Mouse (Mus musculus): Measurements from ENCODE around the gene Gzmc. TPM values are rescaled to one million over a fixed set of nuclear protein-coding genes. Genes with fewer than 3 reads are reported as not detected.
A peak's percentile ranks its signal among the peaks of the same experiment; 100 is the strongest.

Gene Gzmc
- polyA plus RNA-seq, 2 experiments = not detected

- Histone ChIP-seq H3K4me2 (ENCODE audit: low read depth) (no peak overlapping the region), H3K4me1 (replicated peaks; ENCODE audit: control insufficient read depth in 2 of 2, insufficient read depth in 2 of 2, low read length in 1 of 2) (no peaks in the 10 kb centered on the region), H3K36me3 (replicated peaks; ENCODE audit: control insufficient read depth, insufficient read depth, low read depth) (no peaks in the 10 kb centered on the region), H3K27ac (no peak overlapping the region), H3K9me3 (ENCODE audit: control insufficient read depth, low read length) (no peaks in the 10 kb centered on the region), H3K4me3 (ENCODE audit: insufficient read depth in 1 of 2, low read depth in 2 of 2, low read length in 2 of 2) (no peak overlapping the region), H3K27me3 (ENCODE audit: control insufficient read depth, insufficient read depth, low read length) (no peaks in the 10 kb centered on the region), H3K9ac (replicated peaks) (no peak overlapping the region)
- WGBS (ENCODE audit: insufficient replicate concordance) = 8% methylated on average over 2 of the region's 2 CpGs
- TF ChIP-seq CTCF (IDR thresholded peaks at IDR 0.05; ENCODE audit: low read depth) = peak; percentile 93
- TF ChIP-seq EP300 (IDR thresholded peaks at IDR 0.05; ENCODE audit: low read depth) = no peak
- ATAC-seq (ENCODE audit: insufficient read depth) = no peak
- peak; percentile 6 to 10 (median 10) for DNase-seq (ENCODE audit: low read depth in 3 of 3, low spot score in 3 of 3)
Observed at GRCm38 (mm10) chr14:56203975-56204374, 30.5 kb downstream of the Gzmc start.

GRCm38 (mm10) chr14:56186946-56187345, 47.5 kb downstream of the Gzmc start:
- H3K27me3 ChIP-seq (ENCODE audit: control insufficient read depth, insufficient read depth, low read length) = no peaks in the 10 kb centered on the region
- no peak overlapping the region for H3K4me3 ChIP-seq (ENCODE audit: insufficient read depth in 1 of 2, low read depth in 2 of 2, low read length in 2 of 2)
- no peak for TF ChIP-seq EP300 (IDR thresholded peaks at IDR 0.05; ENCODE audit: low read depth)
- TF ChIP-seq CTCF (IDR thresholded peaks at IDR 0.05; ENCODE audit: low read depth) = peak; percentile 44
- no peaks in the 10 kb centered on the region for H3K36me3 ChIP-seq (replicated peaks; ENCODE audit: control insufficient read depth, insufficient read depth, low read depth)
- no peak overlapping the region for H3K9ac ChIP-seq (replicated peaks)
- no peak for DNase-seq (ENCODE audit: low read depth in 3 of 3, low spot score in 3 of 3)
- no peak overlapping the region for H3K27ac ChIP-seq
- H3K9me3 ChIP-seq (ENCODE audit: control insufficient read depth, low read length) = no peaks in the 10 kb centered on the region
- WGBS (ENCODE audit: insufficient replicate concordance) = 27% methylated on average over 6 of the region's 6 CpGs
- no peaks in the 10 kb centered on the region for H3K4me1 ChIP-seq (replicated peaks; ENCODE audit: control insufficient read depth in 2 of 2, insufficient read depth in 2 of 2, low read length in 1 of 2)
- ATAC-seq (ENCODE audit: insufficient read depth) = no peak
- no peak overlapping the region for H3K4me2 ChIP-seq (ENCODE audit: low read depth)

GRCm38 (mm10) chr14:56186521-56186920, 47.9 kb downstream of the Gzmc start:
- no peak overlapping the region for H3K9ac ChIP-seq (replicated peaks)
- 54% methylated on average over 5 of the region's 5 CpGs for WGBS (ENCODE audit: insufficient replicate concordance)
- no peaks in the 10 kb centered on the region for H3K9me3 ChIP-seq (ENCODE audit: control insufficient read depth, low read length)
- no peak for ATAC-seq (ENCODE audit: insufficient read depth)
- no peak overlapping the region for H3K4me3 ChIP-seq (ENCODE audit: insufficient read depth in 1 of 2, low read depth in 2 of 2, low read length in 2 of 2)
- H3K27ac ChIP-seq = no peak overlapping the region
- H3K4me2 ChIP-seq (ENCODE audit: low read depth) = no peak overlapping the region
- H3K4me1 ChIP-seq (replicated peaks; ENCODE audit: control insufficient read depth in 2 of 2, insufficient read depth in 2 of 2, low read length in 1 of 2) = no peaks in the 10 kb centered on the region
- TF ChIP-seq EP300 (IDR thresholded peaks at IDR 0.05; ENCODE audit: low read depth) = no peak
- TF ChIP-seq CTCF (IDR thresholded peaks at IDR 0.05; ENCODE audit: low read depth) = no peak
- no peaks in the 10 kb centered on the region for H3K36me3 ChIP-seq (replicated peaks; ENCODE audit: control insufficient read depth, insufficient read depth, low read depth)
- no peak for DNase-seq (ENCODE audit: low read depth in 3 of 3, low spot score in 3 of 3)
- H3K27me3 ChIP-seq (ENCODE audit: control insufficient read depth, insufficient read depth, low read length) = no peaks in the 10 kb centered on the region

Other genes starting within 250 kb of the Gzmc start
- not detected in 2 replicates for gene Mcpt1, start 216.7 kb downstream of the Gzmc start, polyA plus RNA-seq (2012; rRNA removed)
- gene Mcpt1, start 216.7 kb downstream of the Gzmc start, polyA plus RNA-seq (2014; fragmentation: Nextera tagmentation; extraction: Ambion mirVana) = not detected in 2 replicates
- gene Mcpt9, start 204.2 kb downstream of the Gzmc start, polyA plus RNA-seq (2012; rRNA removed) = not detected in 2 replicates
- not detected in 2 replicates for gene Mcpt9, start 204.2 kb downstream of the Gzmc start, polyA plus RNA-seq (2014; fragmentation: Nextera tagmentation; extraction: Ambion mirVana)
- gene Mcpt2, start 192.6 kb downstream of the Gzmc start, polyA plus RNA-seq (2012; rRNA removed) = 0.06 and 0.11 TPM in 2 replicates
- gene Mcpt2, start 192.6 kb downstream of the Gzmc start, polyA plus RNA-seq (2014; fragmentation: Nextera tagmentation; extraction: Ambion mirVana) = 0.13 and 0.22 TPM in 2 replicates
- gene Mcpt4, start 172.3 kb downstream of the Gzmc start, polyA plus RNA-seq (2012; rRNA removed) = 0.04 TPM in 1 of 2 replicates, not detected in the other
- not detected in 2 replicates for gene Mcpt4, start 172.3 kb downstream of the Gzmc start, polyA plus RNA-seq (2014; fragmentation: Nextera tagmentation; extraction: Ambion mirVana)
- 0.79 and 4.6 TPM in 2 replicates for gene Mcpt8, start 149.4 kb downstream of the Gzmc start, polyA plus RNA-seq (2012; rRNA removed)
- 4.3 and 15.8 TPM in 2 replicates for gene Mcpt8, start 149.4 kb downstream of the Gzmc start, polyA plus RNA-seq (2014; fragmentation: Nextera tagmentation; extraction: Ambion mirVana)
- 32.2 and 32.6 TPM in 2 replicates for gene Ctsg, start 132.1 kb downstream of the Gzmc start, polyA plus RNA-seq (2012; rRNA removed)
- gene Ctsg, start 132.1 kb downstream of the Gzmc start, polyA plus RNA-seq (2014; fragmentation: Nextera tagmentation; extraction: Ambion mirVana) = 27.1 and 48.4 TPM in 2 replicates
- gene Gzme, start 114.0 kb downstream of the Gzmc start, polyA plus RNA-seq (2012; rRNA removed) = 0.10 TPM in 1 of 2 replicates, not detected in the other
- not detected in 2 replicates for gene Gzme, start 114.0 kb downstream of the Gzmc start, polyA plus RNA-seq (2014; fragmentation: Nextera tagmentation; extraction: Ambion mirVana)
- 0.04 TPM in 1 of 2 replicates, not detected in the other for gene Gzmd, start 102.0 kb downstream of the Gzmc start, polyA plus RNA-seq (2012; rRNA removed)
- not detected in 2 replicates for gene Gzmd, start 102.0 kb downstream of the Gzmc start, polyA plus RNA-seq (2014; fragmentation: Nextera tagmentation; extraction: Ambion mirVana)
- not detected in 2 replicates for gene Gzmg, start 75.1 kb downstream of the Gzmc start, polyA plus RNA-seq (2012; rRNA removed)
- not detected in 2 replicates for gene Gzmg, start 75.1 kb downstream of the Gzmc start, polyA plus RNA-seq (2014; fragmentation: Nextera tagmentation; extraction: Ambion mirVana)
- not detected in 2 replicates for gene Gzmn, start 60.1 kb downstream of the Gzmc start, polyA plus RNA-seq (2012; rRNA removed)
- not detected in 2 replicates for gene Gzmn, start 60.1 kb downstream of the Gzmc start, polyA plus RNA-seq (2014; fragmentation: Nextera tagmentation; extraction: Ambion mirVana)
- gene Gzmf, start 23.2 kb downstream of the Gzmc start, polyA plus RNA-seq (2012; rRNA removed) = 0.05 TPM in 1 of 2 replicates, not detected in the other
- not detected in 2 replicates for gene Gzmf, start 23.2 kb downstream of the Gzmc start, polyA plus RNA-seq (2014; fragmentation: Nextera tagmentation; extraction: Ambion mirVana)
- 0.06 and 0.17 TPM in 2 replicates for gene Gzmb, start 27.6 kb upstream of the Gzmc start, polyA plus RNA-seq (2012; rRNA removed)
- gene Gzmb, start 27.6 kb upstream of the Gzmc start, polyA plus RNA-seq (2014; fragmentation: Nextera tagmentation; extraction: Ambion mirVana) = 0.18 TPM in 1 of 2 replicates, not detected in the other
- not detected in 2 replicates for gene Atp12a, start 130.4 kb upstream of the Gzmc start, polyA plus RNA-seq (2012; rRNA removed)
- gene Atp12a, start 130.4 kb upstream of the Gzmc start, polyA plus RNA-seq (2014; fragmentation: Nextera tagmentation; extraction: Ambion mirVana) = not detected in 2 replicates
- 0.52 and 0.97 TPM in 2 replicates for gene Rnf17, start 167.9 kb upstream of the Gzmc start, polyA plus RNA-seq (2012; rRNA removed)
- gene Rnf17, start 167.9 kb upstream of the Gzmc start, polyA plus RNA-seq (2014; fragmentation: Nextera tagmentation; extraction: Ambion mirVana) = 0.81 and 1.1 TPM in 2 replicates